ENCODE assay signal across 10 mouse cellular contexts in genomic region chr11:9119231-9120020, GRCm38 (mm10). TPM values are rescaled to one million over a fixed set of nuclear protein-coding genes. Genes with fewer than 3 reads are reported as not detected.
A peak's percentile ranks its signal among the peaks of the same experiment; 100 is the strongest.
DNase-seq lines count a peak whose midpoint lies in the region; ATAC-seq lines count a peak whose summit lies in the region.
"Had no signal": no experiment of that assay in that cellular context is flagged by ENCODE, and none has a peak within 500 bp of the region (broad histone marks: within the 10 kb centered on the region; RNA-seq: fewer than 3 reads in every experiment).

No protein-coding gene starts in this region.

- H3K36me3 ChIP-seq in heart, embryonic 10.5 days: no peaks in the 10 kb centered on the region
- H3K36me3 ChIP-seq in hindbrain, embryonic 12.5 days: no peaks in the 10 kb centered on the region
- H3K36me3 ChIP-seq in midbrain, embryonic 14.5 days (ENCODE audit: control insufficient read depth, insufficient read depth, low read length): no peaks in the 10 kb centered on the region

- H3K9me3 ChIP-seq in heart, embryonic 10.5 days: no peaks in the 10 kb centered on the region
- H3K9me3 ChIP-seq in hindbrain, embryonic 12.5 days (replicated peaks): no peaks in the 10 kb centered on the region
- H3K9me3 ChIP-seq in midbrain, embryonic 14.5 days (ENCODE audit: control insufficient read depth, low read length): no peaks in the 10 kb centered on the region

- 10% methylated on average over 22 of the region's 22 CpGs for WGBS in heart, embryonic 10.5 days
- WGBS in hindbrain, embryonic 12.5 days: 3% methylated on average over 22 of the region's 22 CpGs
- 2% methylated on average over 22 of the region's 22 CpGs for WGBS in midbrain, embryonic 14.5 days

- ATAC-seq in hindbrain, embryonic 12.5 days (ENCODE audit: low FRiP score): peak; percentile 33; the same call in 1 of the 2 replicates
- ATAC-seq in midbrain, embryonic 14.5 days (ENCODE audit: low FRiP score, low TSS enrichment): no peak

- peaks cover 32% of the 10 kb centered on the region for H3K27me3 ChIP-seq in heart, embryonic 10.5 days (ENCODE audit: insufficient read depth, poor library complexity, severe bottlenecking)
- H3K27me3 ChIP-seq in hindbrain, embryonic 12.5 days: peaks cover 56% of the 10 kb centered on the region
- H3K27me3 ChIP-seq in midbrain, embryonic 14.5 days (ENCODE audit: control insufficient read depth, insufficient read depth, low read length): peaks cover 22% of the 10 kb centered on the region; the same call in 1 of the 2 replicates

- peak overlapping the region; percentile 97 for H3K4me2 ChIP-seq in hindbrain, embryonic 12.5 days (replicated peaks)
- peak overlapping the region; percentile 97 for H3K4me2 ChIP-seq in midbrain, embryonic 14.5 days (ENCODE audit: low read length)

- intact Hi-C loops in heart, postnatal 36 days (cut with DNase I): no loop called here
- intact Hi-C loops in left cerebral cortex, postnatal 25 days (cut with DNase I): loop anchor here (5.0 kb wide), 1 partner anchor 107 kb away; the partner anchor contains the start of gene Hus1

- H3K4me1 ChIP-seq in heart, embryonic 10.5 days: peaks cover 30% of the 10 kb centered on the region
- peaks cover 2% of the 10 kb centered on the region; the same call in 1 of the 2 replicates for H3K4me1 ChIP-seq in brown adipose tissue, adult 24 weeks (ENCODE audit: control insufficient read depth, insufficient read depth, insufficient read length, low read length)
- peaks cover 29% of the 10 kb centered on the region for H3K4me1 ChIP-seq in hindbrain, embryonic 12.5 days
- peaks cover 24% of the 10 kb centered on the region for H3K4me1 ChIP-seq in midbrain, embryonic 14.5 days (ENCODE audit: control insufficient read depth, insufficient read depth, low read length)

- DNase-seq in heart, embryonic 10.5 days (ENCODE audit: low spot score): no peak
- DNase-seq in heart, postnatal 36 days: no peak
- DNase-seq in midbrain, embryonic 14.5 days: peak; percentile 37
- DNase-seq in urinary bladder, adult 18-20 months (ENCODE audit: low spot score in 2 of 2): no peak
- no peak for DNase-seq in c-Kit-positive CD71-positive TER-119-positive erythroid progenitor cells, embryonic 14.5 days (ENCODE audit: low spot score)
- no peak for DNase-seq in left cerebral cortex, postnatal 25 days (ENCODE audit: low spot score in 2 of 2)
- DNase-seq: cerebellum, adult 8-10 months had no signal

- H3K27ac ChIP-seq in heart, embryonic 10.5 days: no peak overlapping the region
- H3K27ac ChIP-seq in brown adipose tissue, adult 24 weeks (replicated peaks; ENCODE audit: low read depth, low read length): no peak overlapping the region
- no peak overlapping the region for H3K27ac ChIP-seq in hindbrain, embryonic 12.5 days
- H3K27ac ChIP-seq in midbrain, embryonic 14.5 days (replicated peaks; ENCODE audit: low read depth, low read length): no peak overlapping the region
- H3K27ac ChIP-seq: macrophage had no signal

- no peak overlapping the region for H3K9ac ChIP-seq in hindbrain, embryonic 12.5 days
- H3K9ac ChIP-seq in midbrain, embryonic 14.5 days (replicated peaks; ENCODE audit: low read length): peak overlapping the region; percentile 53; the same call in 1 of the 2 replicates

- H3K4me3 ChIP-seq in heart, embryonic 10.5 days: peak overlapping the region; percentile 64
- H3K4me3 ChIP-seq in brown adipose tissue, adult 24 weeks (ENCODE audit: insufficient read depth, low read depth, low read length): peak overlapping the region; percentile 54
- H3K4me3 ChIP-seq in hindbrain, embryonic 12.5 days: peak overlapping the region; percentile 41
- H3K4me3 ChIP-seq in midbrain, embryonic 14.5 days (replicated peaks; ENCODE audit: low read depth, low read length): peak overlapping the region; percentile 43

RNA-seq across cellular contexts. Expression of gene Upp1, which starts 1.5 kb away (rescaled TPM):
- 11.9 and 18.4 TPM in 2 replicates for polyA plus RNA-seq in heart, embryonic 10.5 days (2016; fragmentation: Nextera tagmentation; extraction: Ambion mirVana)
- total RNA-seq in heart, postnatal 36 days (2021): 1 to 10 TPM; 5.7 to 6.3 TPM
- polyA plus RNA-seq in brown adipose tissue, adult 24 weeks (2012; ENCODE audit: insufficient read depth, insufficient read length, missing spikeins): not detected in 2 replicates
- 3.6 and 4.8 TPM in 2 replicates for polyA plus RNA-seq in hindbrain, embryonic 12.5 days (2016; fragmentation: Nextera tagmentation; extraction: Ambion mirVana)
- polyA plus RNA-seq in midbrain, embryonic 14.5 days (2014; fragmentation: Nextera tagmentation; extraction: Ambion mirVana): 2.3 and 3.2 TPM in 2 replicates
- total RNA-seq in left cerebral cortex, postnatal 25 days (2021): 1 to 10 TPM; 2.2 to 2.5 TPM
- polyA plus RNA-seq: macrophage had no signal
